Mouse (Mus musculus) thymus, postnatal 0 days (tissue): ENCODE data around the gene Ahsg. TPM values are rescaled to one million over a fixed set of nuclear protein-coding genes. Genes with fewer than 3 reads are reported as not detected.

Experiments used
- DNase-seq: peaks from one replicate; pipeline ENCODE4 v3.0.0-alpha.2; 2015; ENCODE audit warnings: low spot score
- polyA plus RNA-seq: library from polyadenylated mRNA; unstranded; fragments of >200 nt; fragmentation: Nextera tagmentation; extraction: Ambion mirVana; gene quantifications from 2 replicates; pipeline ENCODE4 v1.2.1, GENCODE M21; 2015

The Ahsg gene
- polyA plus RNA-seq, 1 experiment from 2014 or later: not detected

DNA sequence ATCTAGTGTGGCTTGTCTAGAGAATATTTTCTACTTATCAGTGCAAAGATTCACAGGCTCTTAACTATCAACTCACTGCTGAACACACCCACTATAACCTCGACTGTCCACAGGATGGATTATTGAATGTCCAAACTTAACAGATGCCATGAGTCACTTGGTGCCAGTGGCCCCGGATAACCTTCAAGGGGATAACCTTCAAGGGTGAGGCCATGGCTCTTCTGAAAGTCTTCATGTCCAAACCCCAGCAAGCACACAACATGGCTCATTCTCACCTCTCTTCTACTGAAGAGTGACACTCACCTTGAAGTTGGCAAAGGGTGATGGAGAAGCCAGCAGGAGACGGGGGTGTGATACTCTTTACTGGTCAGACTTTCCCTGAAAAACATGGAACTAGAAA is 4.4 kb upstream of the Ahsg start:
- no peak for DNase-seq

DNA sequence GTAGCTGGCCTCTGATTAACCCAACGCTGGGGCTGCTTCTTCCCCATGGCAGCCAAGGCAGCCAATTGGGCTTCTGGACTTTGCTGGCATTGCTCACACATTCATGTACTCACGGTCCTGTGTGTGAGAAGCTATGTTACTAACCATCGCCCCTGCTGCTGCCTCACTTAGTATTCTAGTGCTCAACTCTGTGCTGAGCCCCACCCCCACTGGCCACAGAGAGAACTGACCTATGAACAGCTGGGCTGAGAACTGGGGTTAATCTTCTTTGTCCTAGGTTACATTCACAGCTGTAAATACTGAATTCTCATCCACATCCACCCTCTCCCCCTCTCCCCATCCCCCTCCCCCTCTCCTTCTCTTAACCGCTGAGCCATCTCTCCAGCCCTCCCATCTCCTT is 2.2 kb upstream of the Ahsg start:
- DNase-seq: no peak

DNA sequence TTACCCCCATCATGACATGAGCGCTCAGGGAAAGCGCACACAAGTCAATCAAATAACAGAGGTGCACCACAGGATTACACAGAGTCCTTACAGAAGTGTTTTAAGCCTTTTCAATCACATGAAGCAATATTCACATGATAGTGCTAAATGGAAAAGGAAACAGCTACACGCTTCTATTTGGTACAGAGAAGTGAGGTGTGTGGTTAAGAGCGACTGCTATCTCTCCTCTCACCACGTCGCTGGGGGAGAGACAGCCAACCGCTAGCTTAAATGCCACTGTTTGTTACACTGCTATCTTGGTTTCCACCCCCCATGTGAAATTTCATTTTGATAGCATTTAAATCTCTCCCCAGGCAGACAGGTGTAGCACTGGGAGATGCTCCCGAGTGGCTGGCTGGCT is 1.4 kb upstream of the Ahsg start:
- DNase-seq: no peak

DNA sequence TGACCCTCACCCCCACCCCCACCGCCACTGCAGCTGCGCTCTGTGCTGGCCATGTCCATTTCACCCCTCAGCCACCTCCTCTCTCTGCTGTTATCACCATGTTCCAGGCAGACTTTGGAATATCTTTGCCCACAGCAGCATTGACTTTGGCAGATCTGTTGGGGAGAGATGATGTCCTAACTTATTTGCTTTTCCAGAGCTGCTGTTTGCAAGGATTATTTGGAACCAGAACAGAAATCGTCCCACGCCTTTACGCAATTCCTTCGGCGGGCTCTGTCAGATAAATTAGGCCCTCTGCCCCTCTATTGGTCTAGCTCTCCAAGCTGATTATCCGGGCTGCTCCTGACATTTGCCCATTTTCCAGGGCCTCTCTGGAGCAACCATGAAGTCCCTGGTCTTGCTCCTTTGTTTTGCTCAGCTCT is 667 bp downstream of the Ahsg start:
- no peak for DNase-seq

DNA sequence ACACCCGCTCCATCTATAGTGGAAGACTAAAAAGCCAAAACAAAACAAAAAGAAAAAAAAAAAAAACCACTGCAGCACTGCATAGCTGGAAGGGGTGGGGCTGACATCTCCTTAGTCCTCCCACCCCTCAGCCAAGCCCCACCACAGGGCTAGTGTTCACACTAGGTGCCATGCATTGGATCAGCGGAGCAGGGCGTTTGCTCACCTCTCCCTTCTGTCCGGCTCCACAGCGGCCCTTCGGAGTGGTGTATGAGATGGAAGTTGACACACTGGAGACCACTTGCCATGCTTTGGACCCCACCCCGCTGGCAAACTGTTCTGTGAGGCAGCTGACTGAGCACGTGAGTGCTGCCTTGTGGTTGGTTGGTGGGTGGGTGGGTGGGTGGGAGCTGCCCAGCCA is 3.0 kb downstream of the Ahsg start:
- DNase-seq: no peak

DNA sequence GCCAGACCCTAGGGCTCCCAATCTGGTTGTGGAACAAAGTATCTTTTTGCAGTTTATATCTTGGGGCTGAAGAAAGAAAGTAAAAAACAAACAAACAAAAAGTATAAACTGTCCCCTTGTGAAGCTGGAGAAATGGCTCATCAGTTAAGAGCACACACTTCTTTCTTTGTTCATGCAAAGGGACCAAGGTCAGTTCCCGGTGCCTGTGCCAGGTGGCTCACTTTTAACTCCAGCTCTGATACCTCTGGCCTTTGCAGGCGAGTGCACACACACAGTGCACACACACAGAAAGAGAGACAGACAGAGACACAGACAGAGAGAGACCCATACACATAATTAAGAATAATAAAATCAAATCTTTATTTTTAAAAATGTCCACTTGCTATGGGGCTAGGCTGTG is 5.5 kb downstream of the Ahsg start:
- DNase-seq: no peak

DNA sequence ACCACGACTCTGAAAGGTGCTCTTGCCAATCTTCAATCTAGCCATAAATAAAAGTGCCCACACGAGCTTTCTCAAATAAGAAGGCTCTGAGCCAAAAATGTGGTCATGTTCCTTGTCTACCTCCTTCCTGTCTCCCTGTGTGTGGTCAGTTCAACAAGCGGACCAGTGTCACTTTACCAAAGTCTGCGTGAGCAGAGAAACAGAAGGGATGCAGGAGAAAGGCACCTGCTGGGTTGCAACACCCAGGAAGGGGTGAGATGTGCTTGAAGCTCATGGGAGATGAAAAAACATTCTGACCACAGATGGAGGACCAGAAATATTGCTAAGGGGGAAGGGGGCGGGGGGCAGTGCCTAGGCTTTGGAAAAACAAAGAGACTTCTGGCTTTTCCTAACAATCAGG is 8.3 kb downstream of the Ahsg start:
- DNase-seq: no peak

DNA sequence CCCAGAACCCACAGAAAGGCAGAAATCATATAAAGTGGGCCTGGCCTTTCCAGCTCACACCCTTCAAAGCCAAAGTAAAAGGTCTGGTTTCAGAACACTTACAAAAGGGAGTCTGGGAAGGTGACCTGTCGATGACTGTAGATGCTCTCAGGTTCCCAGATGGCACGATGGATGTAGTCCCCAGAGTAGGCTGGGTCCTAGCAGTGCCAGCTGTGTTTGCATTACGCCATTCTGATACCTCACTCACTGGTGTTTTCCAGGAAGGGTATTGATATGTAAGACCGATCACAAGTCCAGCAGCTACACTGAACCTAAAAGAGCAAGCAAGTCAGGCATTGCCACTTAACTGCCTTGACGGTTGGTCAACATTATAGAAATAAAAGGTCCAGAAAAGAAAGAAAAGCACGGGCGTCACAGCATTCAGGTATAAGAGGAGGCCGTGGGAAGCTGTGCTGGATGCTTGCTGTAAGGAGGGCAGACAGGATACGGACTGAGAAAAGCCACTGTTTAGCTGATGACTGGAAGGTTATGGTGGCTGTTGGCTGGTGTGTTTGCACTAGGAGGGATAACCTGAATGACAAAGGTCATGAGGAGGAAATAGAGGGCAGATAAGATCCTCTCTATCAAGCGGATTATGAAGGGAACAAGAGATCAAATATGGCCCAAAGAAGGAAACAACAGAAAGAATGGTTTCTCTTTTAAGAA is 8.9 kb downstream of the Ahsg start:
- DNase-seq: no peak

DNA sequence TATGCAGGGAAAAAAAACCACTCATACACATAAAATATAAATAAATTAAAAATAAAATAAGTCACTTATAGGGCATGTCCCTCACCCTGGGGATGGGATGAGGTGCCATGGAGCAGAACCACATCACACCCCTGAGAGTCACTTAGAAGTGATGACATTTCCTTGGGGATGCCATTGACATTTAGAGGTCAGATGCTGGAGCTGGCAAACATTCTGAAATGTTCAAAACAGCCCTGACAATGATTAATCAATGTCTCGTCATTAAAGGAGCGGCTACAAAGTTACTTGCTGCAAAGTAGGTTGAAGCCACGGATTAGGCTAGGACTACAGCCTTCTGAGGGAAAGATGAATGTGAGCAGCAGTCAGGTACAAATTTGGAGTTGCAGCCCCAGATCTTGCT is 10.2 kb downstream of the Ahsg start:
- no peak for DNase-seq

DNA sequence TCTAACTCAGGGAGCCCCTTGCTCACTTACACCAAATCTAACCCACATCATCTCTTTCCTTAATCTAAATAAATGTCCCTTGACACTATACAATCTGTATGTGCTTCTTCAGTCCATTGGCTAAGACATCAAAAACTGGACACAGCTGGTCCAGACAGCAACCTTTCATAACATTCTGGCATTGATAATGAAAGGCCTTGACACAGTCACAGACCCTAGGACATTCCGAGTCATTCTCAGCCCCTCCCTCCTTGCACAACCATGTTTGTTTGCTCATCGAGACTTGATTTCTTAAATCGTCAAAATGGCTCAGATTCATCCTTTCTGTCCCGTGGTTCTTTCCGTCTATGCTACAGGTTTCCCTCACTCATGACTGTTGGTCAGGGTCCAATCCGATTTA is 18.2 kb downstream of the Ahsg start:
- no peak for DNase-seq

DNA sequence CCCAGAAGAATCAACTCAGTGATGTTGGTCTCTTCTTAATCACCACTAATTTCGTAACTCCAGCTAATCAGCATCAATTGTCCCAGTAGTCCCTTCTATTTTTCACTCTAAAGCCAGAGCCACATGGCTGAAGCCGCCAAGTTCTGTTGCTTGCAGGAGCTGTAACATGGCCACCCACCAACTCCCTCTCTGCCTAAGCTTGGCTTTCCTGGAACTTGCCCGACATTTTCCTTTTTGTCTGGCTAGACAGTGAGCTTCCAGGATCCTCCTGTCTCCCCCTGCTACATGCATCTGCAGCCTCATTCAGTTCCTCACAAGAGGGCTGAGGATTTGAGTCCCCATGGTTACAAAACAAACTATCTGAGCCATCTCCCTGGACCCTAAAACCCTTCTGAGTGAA is 20.9 kb downstream of the Ahsg start:
- no peak for DNase-seq

DNA sequence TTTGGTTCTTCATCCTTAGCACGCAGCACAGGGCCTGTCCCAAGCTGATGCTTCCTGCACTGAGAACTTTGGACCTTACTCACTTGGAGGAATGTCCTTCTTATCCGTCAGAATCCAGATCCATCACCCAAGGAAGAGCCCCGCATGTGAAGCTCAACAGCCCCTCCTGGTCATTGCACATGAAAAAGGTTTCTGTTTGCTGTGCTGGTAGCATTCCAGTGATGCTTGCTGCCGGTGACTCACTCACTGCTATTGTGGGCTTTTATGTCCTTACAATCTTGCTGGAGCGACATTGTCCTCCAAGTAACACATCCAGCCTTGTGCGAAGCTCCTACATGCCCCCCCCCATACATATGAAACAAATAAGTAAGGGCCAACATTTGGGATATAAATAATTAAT is 21.8 kb downstream of the Ahsg start:
- DNase-seq: no peak

DNA sequence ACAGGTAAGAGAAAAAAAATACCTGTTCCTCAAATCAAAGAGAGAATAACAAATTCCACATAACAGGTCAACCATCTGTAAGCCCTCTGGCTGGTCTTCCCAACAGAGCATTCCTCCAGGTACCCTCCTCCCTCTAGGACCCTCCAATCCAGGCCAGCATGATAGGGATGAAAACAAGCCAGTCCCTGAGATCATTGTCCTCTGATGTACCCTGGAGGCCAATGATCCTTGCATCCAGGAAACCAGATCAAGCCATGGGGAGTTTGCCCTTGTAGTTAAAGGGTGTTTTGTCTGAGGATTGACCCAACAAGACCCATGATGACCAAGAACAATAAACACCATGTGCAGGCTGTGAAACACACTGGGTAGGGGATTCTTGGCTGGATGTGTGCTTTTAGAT is 23.2 kb downstream of the Ahsg start:
- no peak for DNase-seq

DNA sequence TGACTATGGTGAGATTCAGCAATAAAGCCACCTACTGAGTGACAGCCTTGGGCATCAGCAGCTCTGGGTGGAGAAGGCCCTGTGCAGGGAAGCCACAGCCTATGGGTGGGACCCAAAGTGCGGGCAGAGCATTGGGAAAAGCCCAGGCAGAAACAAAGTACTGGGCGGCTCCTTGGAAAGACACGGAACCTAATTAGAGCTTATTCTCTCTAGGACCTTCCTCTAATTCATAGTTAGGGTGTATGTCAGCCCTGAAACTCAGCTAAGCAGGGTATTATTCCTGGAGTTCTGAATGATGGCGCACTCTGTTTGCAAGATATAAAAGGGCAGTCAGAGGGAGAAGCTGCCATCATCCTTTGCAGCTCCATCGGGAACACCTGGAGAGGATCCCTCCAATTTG is 27.0 kb downstream of the Ahsg start, which contains the start of gene Fetub:
Gene Fetub (plus strand): TSS at position 301 of the 400 bp plus-strand sequence.
- no peak for DNase-seq

DNA sequence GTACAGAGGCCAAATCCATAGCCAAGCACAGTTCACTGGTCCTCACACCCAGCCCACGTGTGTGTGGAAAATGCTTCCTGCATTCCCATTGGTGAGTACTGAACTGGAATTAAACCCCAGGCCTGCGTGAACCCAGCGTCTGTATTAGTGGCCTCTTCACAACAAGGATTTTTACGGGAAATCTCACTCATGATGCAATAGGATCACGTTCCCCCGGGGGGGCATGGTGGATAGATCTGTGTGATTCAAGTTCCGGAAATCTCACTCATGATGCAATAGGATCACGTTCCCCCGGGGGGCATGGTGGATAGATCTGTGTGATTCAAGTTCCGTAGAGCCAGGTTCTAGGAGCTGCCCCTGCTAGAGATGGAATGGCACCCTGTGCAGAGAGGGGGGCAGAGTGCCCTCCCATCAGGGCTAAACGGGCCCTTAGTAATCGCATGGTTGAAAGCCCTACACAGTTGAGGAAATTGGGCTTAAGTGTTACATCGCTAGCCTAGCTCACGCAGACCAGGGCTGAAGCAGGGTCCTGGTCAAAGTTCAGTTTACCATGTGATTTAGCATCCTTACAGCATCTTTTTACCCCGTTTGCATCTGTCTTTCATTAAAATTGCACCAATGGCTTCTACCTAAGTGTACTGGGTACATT is 27.7 kb downstream of the Ahsg start:
- no peak for DNase-seq

DNA sequence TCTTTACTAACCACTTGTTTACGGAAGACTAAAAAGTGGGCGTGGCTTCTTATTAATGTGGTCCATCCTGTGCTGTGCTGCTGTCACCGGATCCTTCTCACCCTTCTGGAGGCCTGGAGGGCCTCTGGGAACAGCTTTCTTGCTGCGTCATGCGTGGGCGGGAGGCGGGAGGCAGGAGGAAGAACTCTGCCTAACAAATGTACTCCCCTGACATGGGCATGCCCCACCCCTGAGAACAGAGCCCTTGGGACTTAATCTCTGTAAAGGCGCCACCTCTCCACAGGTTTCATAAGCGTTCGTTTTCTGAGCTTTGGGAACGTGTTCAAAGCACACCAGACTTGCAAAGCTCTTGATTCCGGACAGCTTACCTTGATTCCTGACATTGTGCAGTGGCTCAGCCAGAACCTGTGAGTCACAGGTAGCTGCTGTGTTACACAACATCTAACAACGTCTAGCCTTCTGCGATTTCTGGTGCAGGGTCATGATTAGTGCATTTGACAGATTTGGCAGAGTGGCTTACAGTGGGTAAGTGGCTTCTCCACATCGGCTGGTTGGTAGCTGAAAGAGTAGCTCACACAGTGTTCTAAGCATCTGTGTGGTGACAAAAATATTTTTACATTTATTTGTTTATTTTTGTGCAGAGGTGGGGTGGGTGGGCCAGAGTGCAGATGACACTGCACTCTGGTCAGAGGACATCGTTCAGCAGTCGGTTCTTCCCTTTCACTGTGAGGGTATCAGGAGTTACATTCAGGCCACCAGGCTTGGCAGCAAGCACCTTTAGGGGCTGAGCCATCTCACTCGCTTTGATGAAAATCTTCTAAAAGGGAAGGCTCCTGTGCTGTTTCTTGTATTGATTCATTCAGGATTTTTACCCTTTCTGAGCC is 29.1 kb downstream of the Ahsg start:
- DNase-seq: no peak

DNA sequence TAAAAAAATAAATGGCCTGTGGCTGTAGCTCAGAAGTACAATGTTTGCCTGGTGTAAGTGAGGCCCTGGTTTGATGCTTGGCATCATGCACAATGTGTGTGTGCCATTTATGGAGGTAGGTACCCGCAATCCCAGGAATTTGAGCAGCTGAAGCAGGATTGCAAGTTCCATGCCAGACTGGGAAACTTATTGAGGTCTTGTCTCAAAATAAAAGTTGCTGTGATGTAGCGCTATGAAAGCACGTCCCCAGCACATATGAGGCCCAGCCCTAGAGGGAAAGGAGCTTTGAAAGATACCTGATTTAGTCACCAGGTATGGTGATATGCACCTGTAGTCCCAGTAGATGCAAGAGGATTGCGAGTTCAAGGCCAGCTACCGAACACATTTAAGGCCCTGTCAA is 30.7 kb downstream of the Ahsg start:
- no peak for DNase-seq

DNA sequence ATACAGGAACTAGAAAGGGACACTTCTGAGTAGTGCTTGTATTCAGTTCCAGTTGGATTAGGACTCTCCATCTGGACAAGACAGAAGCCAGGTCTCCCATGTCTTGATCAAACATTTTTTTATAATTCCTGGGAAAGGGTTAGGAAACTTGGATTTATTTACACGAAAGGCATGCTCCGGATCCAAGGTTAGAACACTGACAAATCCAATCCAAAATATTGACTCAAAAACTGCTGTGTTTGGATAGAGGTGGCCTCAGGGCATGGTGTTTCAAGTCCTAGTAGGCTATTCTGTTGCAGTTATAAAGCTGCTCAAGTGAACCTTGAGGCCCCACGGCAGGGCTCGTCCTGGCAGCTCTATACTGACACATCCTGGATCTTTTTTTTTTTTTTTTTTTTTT is 31.4 kb downstream of the Ahsg start:
- DNase-seq: no peak

DNA sequence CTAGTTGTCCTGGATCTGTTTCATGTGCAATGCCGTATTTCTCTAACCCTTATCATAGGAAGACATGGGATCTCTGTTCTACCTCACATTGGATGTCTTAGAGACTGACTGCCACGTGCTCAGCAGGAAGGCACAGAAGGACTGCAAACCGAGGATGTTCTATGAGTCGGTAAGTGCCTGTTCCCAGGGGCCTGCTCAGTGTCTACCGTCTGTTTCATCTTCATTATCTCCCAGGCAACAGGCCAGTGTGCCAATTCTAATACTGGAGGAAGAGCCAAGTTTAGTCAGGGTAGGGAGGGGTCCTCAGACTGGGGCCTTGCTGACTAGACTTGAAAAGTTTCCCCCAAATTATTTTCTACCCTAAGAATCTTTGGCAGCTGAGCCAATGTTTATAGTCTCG is 38.5 kb downstream of the Ahsg start:
- no peak for DNase-seq

DNA sequence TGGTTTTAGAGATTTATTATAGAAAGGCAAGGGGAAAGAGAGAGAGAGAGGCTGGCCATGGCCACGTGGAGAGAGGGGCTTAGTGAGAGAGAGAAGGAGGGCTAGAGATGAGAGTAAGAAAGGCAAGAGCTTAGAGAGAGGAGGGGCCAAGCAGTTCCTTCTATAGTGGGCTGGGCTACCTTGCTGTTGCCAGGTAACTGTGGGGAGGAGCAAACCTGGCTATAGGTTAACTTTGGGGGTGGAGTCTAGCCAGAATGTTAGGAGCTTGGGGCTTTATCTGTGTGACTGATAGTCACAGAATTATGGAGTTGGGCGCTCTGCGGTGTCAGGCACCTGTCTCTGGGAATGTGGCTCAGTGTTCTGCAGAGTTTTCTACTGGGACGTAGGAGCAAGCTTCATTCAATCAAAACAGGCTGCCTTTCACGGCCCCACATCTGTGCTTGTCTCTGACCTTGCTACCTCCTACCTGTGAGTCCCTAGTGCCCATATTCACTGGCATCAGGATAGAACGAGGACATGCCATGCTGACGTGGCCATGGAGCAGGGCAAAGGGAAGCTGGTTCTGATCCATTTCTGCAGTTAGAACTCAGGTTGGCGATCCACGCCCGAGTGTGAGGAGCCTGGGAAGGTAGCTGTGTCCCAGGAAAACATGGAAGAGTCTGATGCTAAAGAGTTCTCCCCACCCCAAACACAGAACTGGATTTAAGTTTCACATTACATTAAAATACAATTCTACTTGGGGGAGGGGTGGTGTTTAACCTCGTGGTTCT is 40.5 kb downstream of the Ahsg start:
- no peak for DNase-seq

DNA sequence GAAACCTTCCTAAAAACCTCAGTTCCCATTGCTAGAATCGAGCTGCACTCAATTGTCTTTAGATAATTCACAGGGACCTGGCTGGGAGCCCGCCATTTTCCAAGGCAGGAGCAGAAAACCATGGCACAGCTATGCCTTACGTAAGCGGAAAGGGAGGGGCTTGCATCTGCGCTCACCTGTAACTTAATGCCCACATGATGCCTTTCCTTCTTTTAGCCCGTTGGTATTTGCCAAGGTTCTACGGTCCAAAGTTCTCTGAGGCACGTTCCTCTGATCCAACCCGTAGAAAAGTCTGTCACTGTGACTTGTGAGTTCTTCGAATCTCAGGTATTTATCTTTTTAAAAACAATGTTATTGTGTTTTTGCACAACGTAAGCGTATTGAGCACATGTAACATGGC is 46.6 kb downstream of the Ahsg start:
- no peak for DNase-seq

DNA sequence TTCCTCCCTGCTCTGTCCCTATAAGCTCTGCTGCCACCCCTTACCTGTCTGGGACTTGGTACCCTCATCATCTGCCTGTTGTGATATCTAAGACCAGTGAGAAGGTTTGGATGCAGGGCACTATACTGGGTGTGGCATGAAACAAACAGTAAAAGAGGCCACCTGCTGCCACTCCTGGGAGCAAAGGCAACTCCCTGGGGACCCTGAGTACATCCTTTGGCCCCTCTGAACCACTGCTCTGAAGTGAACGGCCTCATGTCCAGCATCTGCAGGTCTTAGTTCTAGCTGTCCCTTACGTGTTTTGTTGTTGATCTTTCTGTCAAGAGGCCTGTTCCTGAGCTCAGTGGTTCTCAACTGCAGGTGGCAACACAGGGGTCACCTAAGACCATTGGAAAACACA is 47.5 kb downstream of the Ahsg start:
- DNase-seq: no peak
